Mouse (Mus musculus): ENCODE data around the gene Trib3.
A peak's percentile ranks its signal among the peaks of the same experiment; 100 is the strongest.
"Not testable (repeated sequence)": the region's sequence is repeated elsewhere in the genome, so short reads cannot be mapped to it uniquely, and the experiment has no call there.

Trib3 gene

GRCm38 (mm10) chr2:152343329-152344213 lies at the start of gene Trib3:
Trib3 (minus strand) TSS chr2:152344032.
- DNase-seq (ENCODE audit: low spot score in 2 of 2): peak; percentile 56 to 60

- DNase-seq (ENCODE audit: low spot score in 2 of 2): no peak
Measured at GRCm38 (mm10) chr2:152393225-152394017, 49.6 kb upstream of the Trib3 start.

GRCm38 (mm10) chr2:152392786-152393185 lies 49.0 kb upstream of the Trib3 start:
- DNase-seq (ENCODE audit: low spot score in 2 of 2): peak in 1 of 2 experiments; percentile 61

- DNase-seq (ENCODE audit: low spot score in 2 of 2): no peak
Measured at GRCm38 (mm10) chr2:152384191-152384590, 40.4 kb upstream of the Trib3 start.

GRCm38 (mm10) chr2:152376345-152376741 lies 32.5 kb upstream of the Trib3 start, which contains the start of gene Nrsn2:
Nrsn2 (minus strand) TSS chr2:152376638.
- DNase-seq (ENCODE audit: low spot score in 2 of 2): peak; percentile 42 to 54

GRCm38 (mm10) chr2:152375652-152376344 lies 32.0 kb upstream of the Trib3 start:
- DNase-seq (ENCODE audit: low spot score in 2 of 2): peak; percentile 44 to 54

- no peak for DNase-seq (ENCODE audit: low spot score in 2 of 2)
Measured at GRCm38 (mm10) chr2:152373547-152373946, 29.7 kb upstream of the Trib3 start.

GRCm38 (mm10) chr2:152372661-152373060 lies 28.8 kb upstream of the Trib3 start:
- DNase-seq (ENCODE audit: low spot score in 2 of 2): no peak

GRCm38 (mm10) chr2:152372104-152372503 lies 28.3 kb upstream of the Trib3 start:
- DNase-seq (ENCODE audit: low spot score in 2 of 2): no peak

GRCm38 (mm10) chr2:152368532-152369140 lies 24.8 kb upstream of the Trib3 start:
- DNase-seq (ENCODE audit: low spot score in 2 of 2): peak; percentile 25 to 30

- DNase-seq (ENCODE audit: low spot score in 2 of 2): no peak
Measured at GRCm38 (mm10) chr2:152367917-152368316, 24.1 kb upstream of the Trib3 start.

- peak; percentile 60 to 72 for DNase-seq (ENCODE audit: low spot score in 2 of 2)
Measured at GRCm38 (mm10) chr2:152363245-152364147, 19.7 kb upstream of the Trib3 start.

- no peak for DNase-seq (ENCODE audit: low spot score in 2 of 2)
Measured at GRCm38 (mm10) chr2:152361193-152361592, 17.4 kb upstream of the Trib3 start.

GRCm38 (mm10) chr2:152360271-152360775 lies 16.5 kb upstream of the Trib3 start:
- DNase-seq (ENCODE audit: low spot score in 2 of 2): no peak

GRCm38 (mm10) chr2:152359616-152360015 lies 15.8 kb upstream of the Trib3 start:
- DNase-seq (ENCODE audit: low spot score in 2 of 2): no peak

GRCm38 (mm10) chr2:152358977-152359376 lies 15.1 kb upstream of the Trib3 start:
- not testable (repeated sequence) for DNase-seq (ENCODE audit: low spot score in 2 of 2)

GRCm38 (mm10) chr2:152357254-152357653 lies 13.4 kb upstream of the Trib3 start:
- no peak for DNase-seq (ENCODE audit: low spot score in 2 of 2)

GRCm38 (mm10) chr2:152349842-152350540 lies 6.2 kb upstream of the Trib3 start:
- peak; percentile 19 to 41 for DNase-seq (ENCODE audit: low spot score in 2 of 2)

GRCm38 (mm10) chr2:152349205-152349604 lies 5.4 kb upstream of the Trib3 start:
- DNase-seq (ENCODE audit: low spot score in 2 of 2): no peak

- DNase-seq (ENCODE audit: low spot score in 2 of 2): no peak
Measured at GRCm38 (mm10) chr2:152347722-152348121, 3.9 kb upstream of the Trib3 start.

Data from frontal cortex, postnatal 36 days (tissue).